Mouse (Mus musculus) MEL (cell line): ENCODE measurements at regions not wholly inside any gene's neighbourhood (a gene's known extent, or its start where the extent isn't known, plus 50 kb on each side); places are given as distances from the start of the nearest gene placed in this dataset.

ENCODE experiments used
- DNase-seq: peaks from one replicate; pipeline ENCODE4 v3.0.0; 2011; ENCODE audit warnings: low read depth, low spot score
- H3K27ac ChIP-seq: 2 replicates; pipeline ENCODE4 v1.5.1; 2012; ENCODE audit warnings: low read depth, mild to moderate bottlenecking, control low read depth, low read length, moderate library complexity; ENCODE audit not compliant: control insufficient read depth
- H3K27me3 ChIP-seq, 2 experiments: fragments of 150-350 bp in 1 of 2; sonication (generic) in 1 of 2; 2 replicates each; pipeline ENCODE4 v1.6.1; 2012; ENCODE audit warnings: low read length in 2 of 2, mild to moderate bottlenecking in 2 of 2, improper control_type of control experiment in 1 of 2, moderate library complexity in 1 of 2; ENCODE audit not compliant: insufficient read depth in 2 of 2, control insufficient read depth in 1 of 2
- H3K36me3 ChIP-seq, 2 experiments: 2 replicates each; pipeline ENCODE4 v1.6.1; 2012 to 2014; ENCODE audit warnings: low read length in 2 of 2, improper control_type of control experiment in 1 of 2, inconsistent platforms in 1 of 2, mild to moderate bottlenecking in 1 of 2; ENCODE audit not compliant: insufficient read depth in 2 of 2, control insufficient read depth in 1 of 2
- H3K4me1 ChIP-seq, 2 experiments: fragments of 150-350 bp in 1 of 2; sonication (generic) in 1 of 2; 2 replicates each; pipeline ENCODE4 v1.6.1; 2012; ENCODE audit warnings: low read length in 2 of 2, improper control_type of control experiment in 1 of 2, mild to moderate bottlenecking in 1 of 2; ENCODE audit not compliant: insufficient read depth in 2 of 2, control insufficient read depth in 1 of 2
- H3K4me3 ChIP-seq, 2 experiments: fragments of 150-350 bp in 1 of 2; sonication (generic) in 1 of 2; 2 replicates each; pipeline ENCODE4 v1.5.1; 2012; ENCODE audit warnings: low read depth in 2 of 2, low read length in 2 of 2, mild to moderate bottlenecking in 2 of 2, moderate library complexity in 2 of 2, control low read depth in 1 of 2, improper control_type of control experiment in 1 of 2; ENCODE audit not compliant: control insufficient read depth in 1 of 2, insufficient read depth in 1 of 2
- H3K79me2 ChIP-seq: 2 replicates; pipeline ENCODE4 v1.6.1; 2012; ENCODE audit warnings: mild to moderate bottlenecking, low read length, moderate library complexity; ENCODE audit not compliant: control insufficient read depth, poor library complexity, insufficient read depth
- H3K9ac ChIP-seq: 2 replicates; pipeline ENCODE4 v1.6.1; 2012; ENCODE audit warnings: low read depth, mild to moderate bottlenecking, control low read depth, low read length, moderate library complexity; ENCODE audit not compliant: control insufficient read depth, poor library complexity, severe bottlenecking
- H3K9me3 ChIP-seq: fragments of 150-350 bp; sonication (generic); replicated peaks from 2 replicates; pipeline ENCODE4 v1.6.1; 2012; ENCODE audit warnings: mild to moderate bottlenecking, low read length, improper control_type of control experiment, moderate library complexity; ENCODE audit not compliant: insufficient read depth
- BHLHE40 ChIP-seq: IDR thresholded peaks from 2 replicates; pipeline ENCODE4 v1.6.1; 2012; ENCODE audit warnings: low read depth, mild to moderate bottlenecking, inconsistent platforms, low read length, improper control_type of control experiment, borderline replicate concordance
- CHD1 ChIP-seq: IDR thresholded peaks from 2 replicates; pipeline ENCODE4 v1.6.1; 2012; ENCODE audit warnings: low read depth, mild to moderate bottlenecking, inconsistent platforms, low read length, improper control_type of control experiment
- CHD2 ChIP-seq: IDR thresholded peaks from 2 replicates; pipeline ENCODE4 v1.6.1; 2011; ENCODE audit warnings: low read length, improper control_type of control experiment
- CTCF ChIP-seq, 3 experiments: IDR thresholded peaks in 2 of 3; conservative IDR thresholded peaks in 1 of 3; 2 replicates each; pipeline ENCODE4 v1.5.1; 2011 to 2012; ENCODE audit warnings: low read length in 3 of 3, low read depth in 2 of 3, mild to moderate bottlenecking in 2 of 3, improper control_type of control experiment in 1 of 3, inconsistent platforms in 1 of 3, mixed read lengths in 1 of 3, moderate library complexity in 1 of 3; ENCODE audit not compliant: control insufficient read depth in 1 of 3, insufficient read depth in 1 of 3, poor library complexity in 1 of 3, severe bottlenecking in 1 of 3
- ELF1 ChIP-seq: IDR thresholded peaks from 2 replicates; pipeline ENCODE4 v1.6.1; 2014; ENCODE audit warnings: low read depth, mild to moderate bottlenecking, inconsistent platforms, low read length, improper control_type of control experiment, moderate library complexity
- EP300 ChIP-seq, 2 experiments: IDR thresholded peaks; 2 replicates each; pipeline ENCODE4 v1.6.1; 2011; ENCODE audit warnings: improper control_type of control experiment in 2 of 2, low read length in 2 of 2, low read depth in 1 of 2, mild to moderate bottlenecking in 1 of 2
- ETS1 ChIP-seq: IDR thresholded peaks from 2 replicates; pipeline ENCODE4 v1.6.1; 2012; ENCODE audit warnings: low read depth, mild to moderate bottlenecking, inconsistent platforms, low read length, improper control_type of control experiment, moderate library complexity
- GABPA ChIP-seq: IDR thresholded peaks from 2 replicates; pipeline ENCODE4 v1.6.1; 2012; ENCODE audit warnings: low read depth, mild to moderate bottlenecking, inconsistent platforms, low read length, improper control_type of control experiment, moderate library complexity
- GATA1 ChIP-seq: IDR thresholded peaks from 2 replicates; pipeline ENCODE4 v1.6.1; 2011; ENCODE audit warnings: low read depth, low read length, improper control_type of control experiment
- HCFC1 ChIP-seq: IDR thresholded peaks from 2 replicates; pipeline ENCODE4 v1.6.1; 2012; ENCODE audit warnings: low read depth, mild to moderate bottlenecking, inconsistent platforms, low read length, improper control_type of control experiment, moderate library complexity
- JUND ChIP-seq: IDR thresholded peaks from 2 replicates; pipeline ENCODE4 v1.6.1; 2011; ENCODE audit warnings: low read depth, mild to moderate bottlenecking, improper control_type of control experiment, low read length
- KAT2A ChIP-seq: conservative IDR thresholded peaks from 2 replicates; pipeline ENCODE4 v1.6.1; 2012; ENCODE audit warnings: low read depth, low read length, improper control_type of control experiment, inconsistent platforms
- MAFK ChIP-seq: IDR thresholded peaks from 2 replicates; pipeline ENCODE4 v1.6.1; 2011; ENCODE audit warnings: low read depth, mild to moderate bottlenecking, low read length, improper control_type of control experiment, borderline replicate concordance
- MEF2A ChIP-seq: IDR thresholded peaks from 2 replicates; pipeline ENCODE4 v1.6.1; 2014; ENCODE audit warnings: low read depth, mild to moderate bottlenecking, inconsistent platforms, low read length, improper control_type of control experiment; ENCODE audit not compliant: poor library complexity, insufficient replicate concordance, severe bottlenecking; ENCODE audit errors: extremely low read depth
- MYB ChIP-seq: IDR thresholded peaks from 2 replicates; pipeline ENCODE4 v1.6.1; 2011; ENCODE audit warnings: mild to moderate bottlenecking, low read depth, low read length, improper control_type of control experiment
- MYC ChIP-seq: IDR thresholded peaks from 2 replicates; pipeline ENCODE4 v1.6.1; 2011; ENCODE audit warnings: low read depth, mild to moderate bottlenecking, low read length, improper control_type of control experiment, moderate library complexity
- NELFE ChIP-seq: IDR thresholded peaks from 2 replicates; pipeline ENCODE4 v1.6.1; 2011; ENCODE audit warnings: low read depth, low read length, improper control_type of control experiment
- POLR2A ChIP-seq, 2 experiments: IDR thresholded peaks; 2 replicates each; pipeline ENCODE4 v1.6.1; 2011 to 2012; ENCODE audit warnings: low read length in 2 of 2, mild to moderate bottlenecking in 2 of 2, control low read depth in 1 of 2, improper control_type of control experiment in 1 of 2, low read depth in 1 of 2, moderate library complexity in 1 of 2; ENCODE audit not compliant: control insufficient read depth in 1 of 2, insufficient read depth in 1 of 2, poor library complexity in 1 of 2
- POLR2AphosphoS2 ChIP-seq: IDR thresholded peaks from 2 replicates; pipeline ENCODE4 v1.6.1; 2011; ENCODE audit warnings: low read length, improper control_type of control experiment
- RAD21 ChIP-seq: IDR thresholded peaks from 2 replicates; pipeline ENCODE4 v1.6.1; 2011; ENCODE audit warnings: mild to moderate bottlenecking, low read depth, low read length, improper control_type of control experiment
- RCOR1 ChIP-seq: IDR thresholded peaks from 2 replicates; pipeline ENCODE4 v1.6.1; 2012; ENCODE audit warnings: low read depth, mild to moderate bottlenecking, inconsistent platforms, low read length, improper control_type of control experiment
- SIN3A ChIP-seq: IDR thresholded peaks from 2 replicates; pipeline ENCODE4 v1.6.1; 2012; ENCODE audit warnings: low read length, improper control_type of control experiment, inconsistent platforms
- SMC3 ChIP-seq: IDR thresholded peaks from 2 replicates; pipeline ENCODE4 v1.6.1; 2011; ENCODE audit warnings: low read depth, low read length, improper control_type of control experiment
- TBP ChIP-seq: IDR thresholded peaks from 2 replicates; pipeline ENCODE4 v1.8.0; 2011; ENCODE audit warnings: low read depth, low read length, improper control_type of control experiment
- UBTF ChIP-seq: IDR thresholded peaks from 2 replicates; pipeline ENCODE4 v1.6.1; 2012; ENCODE audit warnings: low read depth, mild to moderate bottlenecking, inconsistent platforms, low read length, improper control_type of control experiment, moderate library complexity, borderline replicate concordance; ENCODE audit not compliant: insufficient read depth
- ZC3H11A ChIP-seq: IDR thresholded peaks from 2 replicates; pipeline ENCODE4 v1.6.1; 2012; ENCODE audit warnings: low read depth, mild to moderate bottlenecking, inconsistent platforms, low read length, improper control_type of control experiment
- ZKSCAN1 ChIP-seq: IDR thresholded peaks from 2 replicates; pipeline ENCODE4 v1.6.1; 2012; ENCODE audit warnings: low read depth, mild to moderate bottlenecking, inconsistent platforms, low read length, improper control_type of control experiment, moderate library complexity
- ZMIZ1 ChIP-seq: IDR thresholded peaks from 2 replicates; pipeline ENCODE4 v1.6.1; 2012; ENCODE audit warnings: low read depth, mild to moderate bottlenecking, inconsistent platforms, low read length, improper control_type of control experiment, moderate library complexity

DNA sequence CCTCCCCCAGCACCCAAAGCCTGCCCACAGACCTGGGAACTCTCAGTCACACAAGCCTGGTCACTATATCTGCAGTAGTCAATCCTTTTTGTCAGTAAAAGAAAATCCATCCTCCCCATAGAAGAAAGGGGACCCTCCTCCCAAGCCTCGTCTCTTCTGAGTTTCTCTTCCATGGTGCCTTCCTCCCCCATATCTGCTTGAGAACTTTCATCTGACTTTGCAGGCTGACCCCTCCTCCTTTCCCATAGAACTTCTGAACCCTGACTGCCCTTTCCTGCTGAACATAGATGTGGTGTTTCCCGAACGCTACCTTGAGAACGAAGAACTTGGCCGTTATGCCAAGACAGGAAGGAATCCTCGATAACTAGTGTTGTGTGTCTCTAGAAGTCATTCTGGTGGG lies 462.5 kb downstream of the Ate1 start:
- TF ChIP-seq CHD2 (no peak), JUND (no peak), ETS1 (no peak), RAD21 (no peak), CHD1 (no peak), MYC (no peak), MEF2A (no peak), HCFC1 (no peak), NELFE (no peak), GATA1 (no peak), MYB (no peak), GABPA (no peak), ELF1 (no peak), ZC3H11A (no peak), BHLHE40 (no peak), POLR2AphosphoS2 (no peak), MAFK (no peak), EP300 (IDR thresholded peaks at IDR 0.05; ENCODE audit: low read depth in 1 of 2, low read length in 2 of 2) (no peak), CTCF (IDR thresholded peaks at IDR 0.05 in 2 of 3, conservative IDR thresholded peaks at IDR 0.05 in 1 of 3; ENCODE audit: control insufficient read depth in 1 of 3, insufficient read depth in 1 of 3, low read depth in 2 of 3, low read length in 3 of 3, poor library complexity in 1 of 3, severe bottlenecking in 1 of 3) (no peak)
- TF ChIP-seq, all 39 proteins: peak for 0
- Histone ChIP-seq H3K27me3 (no peaks in the 10 kb centered on the region), H3K79me2 (no peaks in the 10 kb centered on the region), H3K36me3 (no peaks in the 10 kb centered on the region), H3K4me3 (no peak overlapping the region), H3K9me3 (no peaks in the 10 kb centered on the region), H3K27ac (no peak overlapping the region), H3K4me1 (no peaks in the 10 kb centered on the region), H3K9ac (no peak overlapping the region)
- DNase-seq: no peak

DNA sequence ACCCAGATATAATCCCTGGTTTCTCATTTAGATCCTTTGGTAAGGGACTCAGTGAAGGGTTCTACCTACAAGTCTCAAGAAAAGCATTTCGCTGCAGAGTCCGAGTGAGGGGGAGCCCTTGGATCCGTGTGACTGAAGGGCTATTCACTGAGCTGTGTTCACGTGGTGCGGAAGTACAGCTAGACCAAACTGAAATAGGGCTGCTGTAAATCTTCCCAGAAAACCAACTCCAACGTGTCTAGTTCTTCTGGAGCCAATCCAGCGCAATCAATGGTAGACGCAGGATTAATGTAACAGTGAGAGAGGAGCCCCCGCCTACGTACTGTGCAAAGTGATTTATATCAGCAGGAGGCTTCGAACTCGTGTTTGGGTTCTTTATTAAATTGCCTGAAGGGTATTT lies 461.9 kb downstream of the Ate1 start:
- Histone ChIP-seq H3K27me3 (no peaks in the 10 kb centered on the region), H3K9me3 (no peaks in the 10 kb centered on the region), H3K79me2 (no peaks in the 10 kb centered on the region), H3K27ac (no peak overlapping the region)
- TF ChIP-seq POLR2A (IDR thresholded peaks at IDR 0.05; ENCODE audit: control insufficient read depth in 1 of 2, insufficient read depth in 1 of 2, low read depth in 1 of 2, low read length in 2 of 2, poor library complexity in 1 of 2) (no peak), ZMIZ1 (no peak), RAD21 (no peak), SIN3A (no peak), RCOR1 (no peak), POLR2AphosphoS2 (no peak), GABPA (no peak), KAT2A (no peak), UBTF (no peak), SMC3 (no peak), NELFE (no peak), MAFK (no peak), ELF1 (no peak), MEF2A (no peak), MYB (no peak), ETS1 (no peak), ZKSCAN1 (no peak), TBP (no peak), CHD2 (no peak)
- TF ChIP-seq, all 39 proteins: peak for 0
- Histone ChIP-seq H3K4me1 (no peaks in the 10 kb centered on the region), H3K9ac (no peak overlapping the region), H3K4me3 (no peak overlapping the region), H3K36me3 (no peaks in the 10 kb centered on the region)
- DNase-seq: no peak
